Mouse (Mus musculus): ENCODE data around the gene Tmem270.

DNA sequence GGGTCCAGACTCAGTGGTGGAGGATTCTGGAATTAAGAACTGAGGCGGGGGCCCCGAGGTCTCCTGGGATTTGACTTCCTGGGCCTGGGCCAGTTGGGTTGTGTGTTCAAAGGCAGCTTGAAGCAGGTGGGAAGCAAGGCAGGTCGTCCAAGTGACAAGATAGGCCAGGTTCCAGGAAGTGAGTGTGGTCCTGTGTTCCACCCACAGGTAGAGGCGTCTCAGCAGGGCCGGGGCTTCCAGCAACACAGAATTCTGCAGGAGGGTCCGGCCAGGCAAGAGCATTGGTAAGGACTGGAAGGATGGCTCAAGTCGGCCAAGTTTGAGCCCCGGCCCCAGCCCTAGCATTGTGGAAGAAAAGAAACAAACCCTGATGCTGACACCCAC lies 4.9 kb downstream of the Tmem270 start:
- TF ChIP-seq MYB (IDR thresholded peaks at IDR 0.05; ENCODE audit: low read depth, low read length) (no peak), MAX (IDR thresholded peaks at IDR 0.05; ENCODE audit: low read length) (no peak), POLR2AphosphoS2 (IDR thresholded peaks at IDR 0.05; ENCODE audit: low read length) (no peak), BHLHE40 (IDR thresholded peaks at IDR 0.05; ENCODE audit: borderline replicate concordance, low read depth, low read length) (no peak), RCOR1 (IDR thresholded peaks at IDR 0.05; ENCODE audit: low read depth, low read length) (no peak)

Measured in MEL (cell line).